Mouse (Mus musculus) left cerebral cortex, postnatal 10 days (tissue): ENCODE measurements at regions not wholly inside any gene's neighbourhood (a gene's known extent, or its start where the extent isn't known, plus 50 kb on each side); places are given as distances from the start of the nearest gene placed in this dataset.

Experiments used
- DNase-seq, 2 experiments: peaks; one replicate each; pipeline ENCODE4 v3.0.0; 2021 to 2022; ENCODE audit warnings: low spot score in 2 of 2, mixed read lengths in 1 of 2; ENCODE audit errors: extremely low spot score in 1 of 2
- intact Hi-C: fragments of 180-260 bp; cut with DNase I; formaldehyde crosslinking; loops from one replicate; pipeline ENCODE4 v1.15.1; 2025

DNA sequence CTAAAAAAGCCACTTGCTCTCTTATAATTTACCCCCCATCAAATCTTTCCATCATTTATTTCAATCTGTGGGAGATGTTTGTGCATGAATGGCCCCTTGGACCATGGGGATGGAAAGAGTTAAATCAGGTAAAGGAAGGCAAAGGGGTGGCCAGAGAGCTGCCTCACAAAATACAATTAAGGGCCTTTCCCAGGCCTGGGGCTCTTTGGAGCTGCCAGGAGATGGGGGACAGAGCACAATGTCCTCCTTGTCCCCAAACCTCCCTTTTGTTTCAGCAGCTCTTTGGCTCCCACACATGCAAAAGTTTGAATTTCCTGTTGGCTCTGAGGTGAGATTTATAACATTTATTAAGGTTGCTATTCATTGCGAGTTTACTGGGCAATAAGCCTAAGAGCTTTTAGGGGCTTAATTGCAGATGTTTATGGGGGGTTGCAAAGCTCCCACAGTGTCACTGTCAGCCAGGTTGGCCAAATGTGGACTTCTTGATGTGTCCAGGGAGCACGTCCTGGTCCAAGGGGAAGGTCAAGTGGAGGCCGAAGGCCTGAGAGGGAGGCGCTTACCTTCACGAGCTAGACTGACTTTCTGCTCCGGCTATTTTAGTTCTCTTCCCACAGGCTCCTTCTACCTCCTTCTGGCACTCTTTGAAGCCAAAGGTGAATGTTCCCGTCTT, 628.5 kb downstream of the Lmo4 start:
- intact Hi-C loops, result no loop called here
- DNase-seq, result no peak

DNA sequence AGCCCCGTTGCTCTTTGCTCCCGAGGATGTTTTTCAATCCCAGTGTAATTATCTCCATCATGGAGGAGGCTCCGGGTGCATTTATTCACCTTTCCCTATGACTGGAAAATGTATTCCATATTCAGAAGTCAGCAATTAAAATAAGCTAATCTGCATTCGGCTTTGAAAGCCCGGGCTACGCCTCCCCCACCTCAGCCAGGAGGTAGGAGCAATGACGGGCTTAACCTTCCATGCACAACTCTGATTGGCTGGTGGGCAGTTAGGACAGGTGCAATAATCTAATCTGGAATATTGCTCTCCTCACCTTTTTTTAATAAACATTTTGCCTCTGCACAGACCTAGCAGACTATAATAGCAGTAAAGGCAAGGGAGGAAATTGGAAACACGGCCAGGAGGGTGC, 629.3 kb downstream of the Lmo4 start:
- intact Hi-C loops, result no loop called here
- DNase-seq, result no peak

DNA sequence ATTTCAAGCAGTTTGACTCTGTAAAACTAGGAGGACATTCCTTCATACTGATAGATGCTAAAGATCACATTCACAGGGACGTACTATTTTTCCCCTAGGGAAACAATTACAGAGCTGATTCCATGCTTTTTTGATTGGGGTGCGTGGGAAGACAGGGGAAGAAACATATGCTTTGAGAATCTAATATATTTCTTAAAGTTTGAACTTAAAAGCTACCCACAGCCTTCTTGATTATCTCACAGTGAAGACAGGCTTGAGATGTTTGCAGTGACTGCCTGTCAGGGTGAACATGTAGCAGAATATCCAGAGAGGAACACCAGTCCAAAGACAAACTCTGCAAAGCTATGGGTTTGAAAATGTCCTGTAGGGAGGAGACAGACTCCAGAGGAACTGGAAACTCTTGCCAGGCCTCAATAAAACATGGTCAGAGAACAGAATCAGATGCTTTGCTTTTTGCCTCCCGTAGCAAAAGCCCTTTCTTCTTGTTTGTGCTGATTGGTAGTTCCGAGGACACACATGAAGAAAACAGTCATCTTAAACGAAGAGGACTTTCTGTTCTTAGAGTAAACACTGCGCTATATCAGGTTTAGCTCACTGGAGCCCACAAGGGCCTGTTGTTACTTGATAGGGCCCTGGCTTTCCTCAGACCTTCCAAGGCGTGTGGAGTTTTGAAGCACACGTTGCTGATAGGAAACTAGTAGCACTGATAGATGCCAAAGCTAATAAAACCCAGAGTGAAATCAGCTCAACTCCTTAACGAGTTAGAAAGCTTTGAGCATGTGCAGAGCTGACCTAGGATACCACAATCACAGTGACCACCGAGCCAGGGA, 630.8 kb downstream of the Lmo4 start:
- intact Hi-C loops, result no loop called here
- no peak for DNase-seq

DNA sequence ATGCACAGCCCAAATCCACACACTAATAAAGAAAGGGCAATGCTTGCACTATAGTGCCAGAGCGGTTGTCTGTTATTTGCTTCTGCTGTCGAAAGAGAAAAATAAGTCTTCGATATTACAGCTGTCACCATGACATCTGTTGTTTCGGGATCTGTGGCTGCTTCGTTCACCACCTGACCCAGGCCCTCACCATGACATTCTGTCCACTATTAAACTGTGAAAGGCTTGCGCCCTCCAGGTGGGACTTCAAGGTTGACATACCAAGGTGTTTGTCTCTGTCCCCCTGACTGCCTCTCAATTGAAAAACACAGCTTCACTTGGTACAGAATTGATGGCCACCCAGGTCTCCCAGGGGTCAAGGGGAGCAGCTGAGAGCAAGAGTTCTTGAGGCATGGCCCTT, 635.1 kb downstream of the Lmo4 start:
- DNase-seq, result no peak
- intact Hi-C loops, result no loop called here

DNA sequence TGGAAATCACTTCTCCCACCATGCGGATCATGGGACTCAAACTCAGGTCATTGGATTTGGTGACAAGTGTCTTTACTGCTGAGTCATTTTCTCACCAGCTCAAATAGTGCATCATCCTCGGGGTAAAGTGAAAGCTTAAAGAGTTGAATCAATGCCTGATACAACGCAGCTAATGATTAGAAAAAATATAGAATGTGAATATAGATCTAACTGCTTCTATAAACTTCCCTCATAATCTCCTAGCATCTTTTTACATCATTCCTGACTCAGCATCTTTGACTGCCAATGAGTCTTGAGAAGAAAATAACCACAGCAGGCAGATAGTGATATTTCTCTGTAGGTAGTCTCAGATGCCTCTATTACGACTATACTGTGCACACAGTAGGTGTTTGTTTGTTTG, 640.0 kb downstream of the Lmo4 start:
- intact Hi-C loops, result no loop called here
- no peak for DNase-seq

DNA sequence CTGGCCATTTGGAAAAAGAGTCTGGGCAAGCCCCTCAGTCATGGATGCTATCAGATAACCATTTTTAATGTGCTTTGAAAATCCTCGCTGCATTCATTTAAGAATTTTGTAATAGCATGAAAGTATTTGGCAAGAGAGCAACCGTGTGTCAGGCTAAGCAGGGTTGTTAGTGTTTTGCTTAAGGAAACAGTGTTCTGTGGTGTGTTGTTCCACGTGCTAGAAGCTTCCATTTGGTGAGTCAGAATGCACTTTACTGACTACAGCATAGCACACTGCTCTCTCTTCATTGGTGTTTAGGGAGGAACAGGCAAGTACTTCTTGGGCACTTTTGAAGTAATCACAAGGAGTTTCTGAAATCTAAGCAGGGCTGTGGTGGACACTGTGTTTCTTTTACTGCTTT, 661.0 kb upstream of the Pkn2 start:
- DNase-seq, result no peak
- intact Hi-C loops, result no loop called here

DNA sequence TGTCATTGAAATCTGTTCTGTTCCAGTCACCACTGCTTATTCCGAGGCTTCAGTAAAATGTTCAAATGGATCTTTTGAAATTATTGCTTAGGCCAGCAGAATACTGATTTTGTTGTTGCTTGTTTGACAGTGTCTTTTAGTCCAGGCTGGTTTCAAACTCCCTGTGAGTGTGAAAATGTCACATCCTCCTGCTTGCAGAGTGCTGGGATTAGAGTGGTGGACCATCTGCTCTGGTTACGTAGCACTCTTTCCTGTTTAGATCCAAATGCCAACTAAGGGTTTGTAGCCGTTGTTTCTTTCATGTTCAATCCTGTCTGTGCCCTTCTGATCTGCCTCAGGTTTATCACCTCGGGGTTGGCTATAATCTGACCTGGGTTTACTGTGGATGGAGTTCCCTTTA, 646.2 kb upstream of the Pkn2 start:
- intact Hi-C loops, result no loop called here
- DNase-seq, result no peak

DNA sequence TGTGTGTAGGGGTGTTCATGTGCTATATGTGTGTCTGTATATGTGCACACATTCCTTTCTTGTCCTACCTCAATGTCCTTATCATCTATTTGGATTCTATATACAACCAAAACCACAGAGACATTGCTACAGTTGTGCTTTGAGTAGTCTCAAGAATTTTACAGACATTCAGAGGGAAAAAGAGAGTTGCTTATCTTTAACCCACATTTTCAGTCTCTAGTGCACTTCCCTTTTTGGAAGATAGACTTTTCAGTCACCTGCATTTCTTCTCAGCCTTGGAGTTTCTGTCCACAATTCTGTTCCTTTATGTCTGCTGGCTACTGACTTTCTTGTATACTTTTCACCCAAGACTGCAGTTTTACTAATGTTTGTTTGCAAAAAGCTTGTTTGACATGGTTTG, 645.5 kb upstream of the Pkn2 start:
- no peak for DNase-seq
- intact Hi-C loops, result no loop called here

DNA sequence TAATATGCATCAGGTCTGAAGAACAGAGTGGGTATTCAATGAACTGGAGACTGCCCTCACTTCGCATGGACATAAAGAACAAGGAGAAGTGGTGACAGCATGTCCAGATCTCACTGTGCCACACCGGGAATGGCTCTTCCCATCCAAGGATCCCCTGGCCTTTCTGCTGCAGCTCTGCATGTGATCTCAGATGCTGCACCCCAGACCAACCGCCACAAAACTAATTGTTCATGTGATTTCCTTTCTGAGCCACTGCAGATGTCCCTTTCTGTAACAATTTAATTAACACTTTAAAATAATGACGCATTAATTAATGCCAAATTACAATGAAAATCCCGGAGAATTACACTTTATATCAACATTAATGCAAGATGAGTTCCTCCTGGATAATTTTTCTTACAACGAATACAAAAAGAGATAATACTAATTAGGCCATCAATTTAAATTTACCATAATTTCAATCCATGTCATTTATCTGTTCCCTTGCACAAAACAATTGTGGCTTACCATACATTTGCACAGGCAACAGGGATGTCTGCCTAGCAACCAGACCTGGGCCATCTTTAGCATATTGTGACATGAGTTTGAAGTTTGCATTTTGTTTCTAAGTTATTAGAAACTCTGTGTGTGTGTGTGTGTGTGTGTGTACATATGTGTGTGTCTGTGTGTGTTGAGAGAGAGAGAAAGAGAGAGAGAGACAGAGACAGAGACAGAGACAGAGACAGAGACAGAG, 630.9 kb upstream of the Pkn2 start:
- DNase-seq, result no peak
- intact Hi-C loops, result no loop called here

DNA sequence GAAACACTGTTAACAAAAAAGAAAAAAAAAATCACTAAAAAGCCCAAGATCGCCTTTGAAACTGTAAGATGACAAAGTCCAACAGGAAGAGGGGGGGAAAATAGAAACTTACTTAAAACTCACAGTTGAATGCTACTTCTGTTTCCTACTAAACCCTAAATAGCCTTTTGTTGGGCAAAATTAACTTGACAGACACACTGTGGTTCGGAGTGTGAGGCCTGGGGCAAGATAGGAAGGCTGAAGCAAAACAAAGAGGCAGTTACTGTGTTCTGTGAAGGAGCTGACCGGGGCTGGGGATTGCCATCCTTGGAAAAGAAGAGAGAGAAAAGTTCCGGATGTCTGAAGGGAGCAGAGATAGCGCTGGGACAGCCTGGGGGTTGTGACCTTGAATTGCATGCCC, 627.7 kb upstream of the Pkn2 start:
- intact Hi-C loops, result no loop called here
- DNase-seq, result no peak

DNA sequence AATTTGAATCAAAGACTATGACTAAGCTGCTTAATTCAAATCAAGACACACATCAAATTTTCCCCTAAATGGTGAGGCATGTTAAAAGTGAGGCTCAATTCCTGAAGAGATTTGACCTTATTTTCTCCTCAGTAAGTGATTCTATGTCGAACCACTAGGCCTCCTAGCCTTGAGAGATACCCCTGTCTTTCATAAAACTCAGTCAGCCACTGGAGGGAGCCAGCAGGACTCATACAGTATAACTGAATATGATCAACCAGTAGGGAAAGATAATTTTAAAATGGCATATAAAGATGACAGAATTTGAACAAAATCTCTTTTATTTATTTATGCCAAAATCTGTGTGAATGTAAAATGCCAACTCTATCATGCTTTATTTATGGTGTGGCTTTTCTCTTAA, 626.5 kb upstream of the Pkn2 start:
- DNase-seq, result peak; percentile 48 to 62
- intact Hi-C loops, result no loop called here

DNA sequence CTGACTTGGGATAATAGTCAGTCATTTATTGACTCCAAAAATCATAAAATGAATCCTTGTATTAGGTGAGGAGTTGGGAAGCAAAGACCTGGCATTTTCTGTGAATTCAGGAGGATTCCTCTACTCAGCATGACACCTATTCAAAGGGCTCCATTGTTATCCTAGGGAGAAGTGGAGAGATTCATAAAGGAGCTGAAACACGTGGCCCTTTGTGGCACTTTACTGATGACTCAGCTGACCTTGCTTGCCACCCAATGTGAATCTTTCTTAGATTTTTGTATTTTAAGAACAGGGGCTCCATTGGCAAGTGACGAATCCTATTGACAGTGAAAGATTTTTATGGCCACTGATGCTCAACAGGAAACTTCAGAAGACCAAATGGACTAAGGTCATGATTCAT, 619.2 kb upstream of the Pkn2 start:
- intact Hi-C loops, result no loop called here
- no peak for DNase-seq

DNA sequence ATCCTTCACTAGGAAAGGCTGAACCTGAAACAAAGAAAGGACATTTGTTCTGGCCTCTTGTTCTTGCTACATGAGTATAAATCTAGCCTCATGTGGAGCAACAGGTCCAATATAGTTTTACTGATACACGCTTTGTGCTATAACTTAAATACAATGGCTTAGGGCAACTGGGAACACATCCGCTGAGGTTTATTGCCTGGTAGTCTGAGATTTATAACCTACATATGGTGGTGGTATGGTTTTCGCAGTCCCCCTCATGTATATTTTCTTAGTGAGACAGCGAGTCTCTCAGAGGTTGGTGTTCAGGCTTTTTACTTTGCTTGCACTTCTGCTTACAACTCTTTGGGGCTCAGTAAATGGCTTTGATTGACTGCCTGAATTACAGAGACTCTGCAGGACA, 613.6 kb upstream of the Pkn2 start:
- intact Hi-C loops, result no loop called here
- DNase-seq, result no peak

DNA sequence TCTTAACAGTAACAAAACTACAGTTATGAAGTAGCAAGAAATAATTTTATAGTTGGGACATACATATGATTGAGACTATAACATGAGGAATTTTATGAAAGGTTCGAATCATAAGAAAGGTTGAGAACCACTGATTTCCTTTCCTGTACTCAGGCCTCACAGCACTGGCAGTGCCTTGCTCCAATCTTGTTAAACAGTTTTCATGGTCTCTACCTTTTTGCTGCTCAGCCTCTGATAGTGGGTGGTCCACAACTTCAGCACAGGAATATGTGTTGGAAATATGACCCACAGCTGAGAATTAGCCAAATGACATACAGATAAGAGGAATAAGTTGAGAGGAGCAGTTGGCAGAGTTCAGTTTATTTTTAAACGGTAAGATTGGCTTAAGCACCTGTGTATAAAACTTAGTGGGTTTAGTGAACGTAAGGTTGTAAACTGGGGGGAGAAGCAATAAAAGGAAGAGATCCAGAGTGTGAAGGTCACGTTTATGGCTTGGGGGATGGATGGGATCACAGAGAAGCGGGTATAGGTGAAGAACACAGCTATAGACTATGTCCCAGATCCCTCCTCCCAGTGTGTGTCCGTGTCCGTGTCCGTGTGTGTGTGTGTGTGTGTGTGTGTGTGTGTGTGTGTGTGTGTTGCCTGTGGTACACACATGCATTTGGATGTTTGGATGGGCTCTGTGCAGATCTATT, 596.3 kb upstream of the Pkn2 start:
- intact Hi-C loops, result no loop called here
- DNase-seq, result no peak

DNA sequence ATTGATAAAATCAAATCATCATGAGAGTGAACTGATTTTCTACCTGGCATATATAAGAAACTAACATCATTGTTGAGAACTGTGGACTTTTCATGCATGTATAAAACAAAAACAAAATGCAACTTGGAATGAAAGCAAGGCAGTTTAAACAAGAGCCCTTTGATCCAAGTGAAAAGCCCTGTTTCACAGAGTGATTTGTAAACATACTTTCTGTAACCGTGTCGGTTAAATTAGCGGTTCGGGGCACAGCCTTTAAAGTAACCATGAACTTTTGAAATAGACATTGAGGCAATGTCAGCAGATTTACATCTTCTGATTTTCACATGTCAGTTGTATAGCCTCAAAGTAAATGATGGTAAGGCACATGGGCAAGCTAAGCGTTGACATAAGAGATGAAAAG, 593.7 kb upstream of the Pkn2 start:
- intact Hi-C loops, result no loop called here

DNA sequence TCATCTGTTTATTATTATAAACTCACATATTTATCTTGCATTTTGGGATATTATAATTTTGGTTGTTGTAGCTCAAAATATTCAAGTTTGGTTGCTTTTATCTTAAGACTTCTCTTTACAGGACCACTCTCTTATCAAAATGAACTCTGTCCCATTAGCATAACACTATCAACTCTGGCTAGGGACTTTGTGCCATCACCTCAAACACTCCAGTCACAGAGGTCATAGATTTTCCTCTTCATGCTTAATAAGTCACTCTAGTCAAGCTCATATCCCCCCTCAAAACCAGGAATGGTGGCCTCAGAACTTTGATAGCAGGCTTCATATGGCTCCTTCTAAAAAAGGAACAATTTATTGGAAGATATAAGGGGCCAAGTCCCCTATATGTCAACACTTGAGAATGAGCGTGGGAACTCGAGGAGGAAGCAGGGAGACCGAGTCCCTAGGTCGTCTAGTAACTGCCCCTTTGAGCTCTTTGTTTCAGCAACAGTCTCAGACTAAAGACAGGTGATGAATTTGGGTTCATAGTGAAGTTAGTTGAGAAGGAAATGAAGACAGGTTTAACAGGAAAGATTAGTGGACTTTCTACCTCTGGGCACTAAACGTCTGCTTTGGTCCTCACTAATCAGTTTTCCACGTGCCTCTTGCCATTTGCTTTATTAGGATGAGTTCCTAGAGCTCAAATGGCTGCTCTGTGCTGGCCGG, 565.4 kb upstream of the Pkn2 start:
- no peak for DNase-seq
- intact Hi-C loops, result no loop called here

More for the DNA sequence above, 593.7 kb upstream of the Pkn2 start:
- DNase-seq, result no peak

DNA sequence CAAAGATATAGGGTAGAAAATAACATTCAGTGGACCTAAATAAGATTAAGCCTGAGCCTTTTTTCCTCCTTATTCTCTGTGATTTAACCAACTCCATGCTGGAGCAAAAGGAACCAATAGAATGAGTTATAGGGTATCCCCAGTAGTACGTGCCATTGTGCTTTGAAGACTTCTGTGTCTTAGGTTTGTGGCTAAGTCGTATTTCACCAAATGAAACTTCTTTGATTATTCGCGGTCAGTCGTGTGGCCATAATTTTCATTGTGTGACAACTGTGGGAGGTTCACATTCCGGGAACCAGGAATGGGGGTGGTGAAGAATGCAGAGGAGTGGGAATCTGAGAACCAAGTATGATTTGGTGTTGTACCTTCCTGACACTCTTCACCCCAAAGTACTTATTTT, 535.6 kb upstream of the Pkn2 start:
- intact Hi-C loops, result no loop called here
- no peak for DNase-seq

DNA sequence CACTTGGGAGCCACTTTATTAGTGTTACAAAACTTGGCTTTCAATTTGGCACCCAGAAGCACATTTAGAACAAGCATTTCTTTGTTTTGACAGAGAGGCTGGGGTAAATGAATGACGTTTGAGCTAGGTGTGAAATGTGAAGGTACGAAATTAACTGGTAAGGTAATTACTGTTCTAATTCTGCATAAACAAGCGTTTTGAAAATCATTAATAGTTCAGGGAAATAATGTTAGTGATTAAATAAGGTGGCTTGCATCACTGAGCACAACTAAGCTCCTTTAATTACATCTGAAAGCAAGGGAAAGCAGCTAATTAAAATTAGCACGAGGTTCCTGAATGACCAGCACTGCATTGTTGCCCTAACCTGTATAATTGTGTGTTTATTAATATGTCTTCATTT, 529.9 kb upstream of the Pkn2 start:
- no peak for DNase-seq
- intact Hi-C loops, result no loop called here

DNA sequence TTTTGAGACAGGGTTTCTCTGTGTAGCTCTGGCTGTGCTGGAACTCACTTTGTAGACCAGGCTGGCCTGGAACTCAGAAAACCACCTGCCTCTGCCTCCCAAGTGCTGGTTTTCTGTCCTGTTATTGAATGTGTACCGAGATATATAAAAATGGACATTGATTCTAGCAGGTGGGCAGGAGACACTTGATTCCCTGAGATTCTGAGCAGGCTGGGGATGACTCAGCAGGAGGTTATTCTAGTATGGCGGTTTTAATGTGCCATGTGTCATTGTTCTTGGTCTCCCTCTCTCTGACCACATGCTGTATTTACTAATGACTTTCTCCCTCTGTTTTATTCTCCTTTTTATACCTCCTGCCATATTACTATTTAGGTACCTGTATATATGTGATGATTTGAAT, 517.2 kb upstream of the Pkn2 start:
- DNase-seq, result no peak
- intact Hi-C loops, result no loop called here
